Mouse (Mus musculus) hindbrain, embryonic 12.5 days (tissue): Measurements from ENCODE around the gene Mnt. TPM values are rescaled to one million over a fixed set of nuclear protein-coding genes. Genes with fewer than 3 reads are reported as not detected.

Experiments
- ATAC-seq: fragments of 200-750 bp; cut with Nextera tagmentation; 2 replicates; pipeline ENCODE4 v1.8.0; 2017; ENCODE audit warnings: moderate TSS enrichment; ENCODE audit not compliant: low FRiP score
- H3K27ac ChIP-seq: fragments of 300-500 bp; sonication (generic); 2 replicates; pipeline ENCODE4 v1.5.1; 2016; ENCODE audit warnings: mild to moderate bottlenecking
- H3K27me3 ChIP-seq: fragments of 300-500 bp; sonication (generic); 2 replicates; pipeline ENCODE4 v1.6.1; 2016; ENCODE audit warnings: mild to moderate bottlenecking
- H3K36me3 ChIP-seq: fragments of 300-500 bp; sonication (generic); 2 replicates; pipeline ENCODE4 v1.6.1; 2016; ENCODE audit warnings: mild to moderate bottlenecking
- H3K4me1 ChIP-seq: fragments of 300-500 bp; sonication (generic); 2 replicates; pipeline ENCODE4 v1.6.1; 2016
- H3K4me2 ChIP-seq: fragments of 300-500 bp; sonication (generic); replicated peaks from 2 replicates; pipeline ENCODE4 v1.6.1; 2016; ENCODE audit warnings: mild to moderate bottlenecking
- H3K4me3 ChIP-seq: fragments of 300-500 bp; sonication (generic); 2 replicates; pipeline ENCODE4 v1.5.1; 2016; ENCODE audit warnings: mild to moderate bottlenecking
- H3K9ac ChIP-seq: fragments of 300-500 bp; sonication (generic); 2 replicates; pipeline ENCODE4 v1.6.1; 2016; ENCODE audit warnings: mild to moderate bottlenecking, moderate library complexity
- H3K9me3 ChIP-seq: fragments of 300-500 bp; sonication (generic); replicated peaks from 2 replicates; pipeline ENCODE4 v1.6.1; 2016; ENCODE audit warnings: mild to moderate bottlenecking
- WGBS: fragments of 180-500 bp; shearing (Covaris S2); methylation state at CpG from one replicate; pipeline ENCODE4 v1.1.7; 2016; 5-methylcytosine and 5-hydroxymethylcytosine counted together
- polyA plus RNA-seq: library from polyadenylated mRNA; unstranded; fragments of >200 nt; fragmentation: Nextera tagmentation; extraction: Ambion mirVana; gene quantifications from 2 replicates; pipeline ENCODE4 v1.2.1, GENCODE M21; 2016

Gene Mnt
- polyA plus RNA-seq, 1 experiment from 2014 or later: 8.3 TPM

- 78% methylated on average over 7 of the region's 7 CpGs for WGBS
- H3K27ac ChIP-seq: no peak overlapping the region
- ATAC-seq: no peak
These were observed 7.8 kb upstream of the Mnt start for GRCm38 (mm10) chr11:74822746-74823440.

GRCm38 (mm10) chr11:74826151-74826550 lies 4.6 kb upstream of the Mnt start:
- Histone ChIP-seq H3K27ac (no peak overlapping the region), H3K9ac (no peak overlapping the region), H3K36me3 (no peaks in the 10 kb centered on the region), H3K27me3 (no peaks in the 10 kb centered on the region), H3K4me3 (no peak overlapping the region), H3K9me3 (no peaks in the 10 kb centered on the region), H3K4me2 (no peak overlapping the region), H3K4me1 (peaks cover 16% of the 10 kb centered on the region)
- WGBS: 62% methylated on average over 7 of the region's 7 CpGs
- ATAC-seq: no peak

More at GRCm38 (mm10) chr11:74822746-74823440, 7.8 kb upstream of the Mnt start:
- Histone ChIP-seq H3K4me1 (no peaks in the 10 kb centered on the region), H3K4me2 (no peak overlapping the region), H3K4me3 (no peak overlapping the region), H3K9me3 (no peaks in the 10 kb centered on the region), H3K27me3 (no peaks in the 10 kb centered on the region), H3K9ac (no peak overlapping the region), H3K36me3 (peaks cover 10% of the 10 kb centered on the region; the same call in 1 of the 2 replicates)

- Histone ChIP-seq H3K4me3 (no peak overlapping the region), H3K4me2 (no peak overlapping the region), H3K9ac (no peak overlapping the region), H3K27ac (no peak overlapping the region), H3K9me3 (no peaks in the 10 kb centered on the region), H3K27me3 (no peaks in the 10 kb centered on the region), H3K36me3 (no peaks in the 10 kb centered on the region), H3K4me1 (peaks cover 16% of the 10 kb centered on the region)
- WGBS: 87% methylated on average over 5 of the region's 5 CpGs
- no peak for ATAC-seq
These were observed 4.0 kb upstream of the Mnt start for GRCm38 (mm10) chr11:74826702-74827101.

GRCm38 (mm10) chr11:74827791-74828403 lies 2.8 kb upstream of the Mnt start:
- Histone ChIP-seq H3K4me3 (no peak overlapping the region), H3K36me3 (no peaks in the 10 kb centered on the region), H3K9me3 (no peaks in the 10 kb centered on the region), H3K9ac (no peak overlapping the region), H3K27me3 (no peaks in the 10 kb centered on the region), H3K4me2 (no peak overlapping the region), H3K4me1 (peaks cover 21% of the 10 kb centered on the region), H3K27ac (no peak overlapping the region)
- WGBS: 73% methylated on average over 7 of the region's 7 CpGs
- no peak for ATAC-seq

GRCm38 (mm10) chr11:74828404-74828931 lies 2.3 kb upstream of the Mnt start:
- no peaks in the 10 kb centered on the region for H3K9me3 ChIP-seq
- H3K27me3 ChIP-seq: no peaks in the 10 kb centered on the region
- no peak overlapping the region for H3K4me2 ChIP-seq
- 28% methylated on average over 2 of the region's 2 CpGs for WGBS
- no peak overlapping the region for H3K9ac ChIP-seq
- H3K4me1 ChIP-seq: peaks cover 27% of the 10 kb centered on the region
- no peak overlapping the region for H3K4me3 ChIP-seq
- H3K27ac ChIP-seq: no peak overlapping the region
- no peaks in the 10 kb centered on the region for H3K36me3 ChIP-seq
- no peak for ATAC-seq

- no peaks in the 10 kb centered on the region for H3K27me3 ChIP-seq
- H3K4me1 ChIP-seq: peaks cover 33% of the 10 kb centered on the region
- WGBS: 13% methylated on average over 11 of the region's 11 CpGs
- H3K4me2 ChIP-seq: peak overlapping the region; percentile 81
- H3K9me3 ChIP-seq: no peaks in the 10 kb centered on the region
- H3K27ac ChIP-seq: peak overlapping the region; percentile 95; the same call in 1 of the 2 replicates
- peak overlapping the region; percentile 95 for H3K4me3 ChIP-seq
- no peak overlapping the region for H3K9ac ChIP-seq
- H3K36me3 ChIP-seq: no peaks in the 10 kb centered on the region
- ATAC-seq: no peak
These were observed 1.7 kb upstream of the Mnt start for GRCm38 (mm10) chr11:74828965-74829550.

- peak overlapping the region; percentile 81 for H3K4me2 ChIP-seq
- H3K27ac ChIP-seq: peak overlapping the region; percentile 95
- WGBS: 1% methylated on average over 20 of the region's 20 CpGs
- peak overlapping the region; percentile 95 for H3K4me3 ChIP-seq
- peak overlapping the region; percentile 36; the same call in 1 of the 2 replicates for H3K9ac ChIP-seq
- H3K9me3 ChIP-seq: no peaks in the 10 kb centered on the region
- ATAC-seq: peak; percentile 48
- no peaks in the 10 kb centered on the region for H3K27me3 ChIP-seq
- peaks cover 39% of the 10 kb centered on the region for H3K4me1 ChIP-seq
- no peaks in the 10 kb centered on the region for H3K36me3 ChIP-seq
These were observed 908 bp upstream of the Mnt start for GRCm38 (mm10) chr11:74829812-74830211.

GRCm38 (mm10) chr11:74831191-74831605 lies 478 bp downstream of the Mnt start:
- Histone ChIP-seq H3K4me2 (peak overlapping the region; percentile 81), H3K9ac (peak overlapping the region; percentile 90), H3K36me3 (no peaks in the 10 kb centered on the region), H3K9me3 (no peaks in the 10 kb centered on the region), H3K27me3 (no peaks in the 10 kb centered on the region), H3K4me1 (peaks cover 49% of the 10 kb centered on the region), H3K4me3 (peak overlapping the region; percentile 95), H3K27ac (peak overlapping the region; percentile 95)
- under 1% methylated on average over 35 of the region's 35 CpGs for WGBS
- no peak for ATAC-seq

GRCm38 (mm10) chr11:74831606-74832451 lies 1.1 kb downstream of the Mnt start:
- Histone ChIP-seq H3K4me1 (peaks cover 53% of the 10 kb centered on the region), H3K36me3 (peaks cover 4% of the 10 kb centered on the region; the same call in 1 of the 2 replicates), H3K9ac (peak overlapping the region; percentile 90), H3K4me2 (peak overlapping the region; percentile 81), H3K27ac (peak overlapping the region; percentile 95), H3K9me3 (no peaks in the 10 kb centered on the region), H3K4me3 (peak overlapping the region; percentile 95), H3K27me3 (no peaks in the 10 kb centered on the region)
- peak; percentile 78 for ATAC-seq
- WGBS: under 1% methylated on average over 61 of the region's 61 CpGs

- ATAC-seq: no peak
These were observed 1.9 kb downstream of the Mnt start for GRCm38 (mm10) chr11:74832503-74833143.

More at GRCm38 (mm10) chr11:74832503-74833143, 1.9 kb downstream of the Mnt start:
- H3K27ac ChIP-seq: peak overlapping the region; percentile 95
- H3K4me1 ChIP-seq: peaks cover 61% of the 10 kb centered on the region
- H3K36me3 ChIP-seq: peaks cover 5% of the 10 kb centered on the region; the same call in 1 of the 2 replicates
- H3K4me3 ChIP-seq: peak overlapping the region; percentile 95
- peak overlapping the region; percentile 81 for H3K4me2 ChIP-seq
- under 1% methylated on average over 26 of the region's 26 CpGs for WGBS
- peak overlapping the region; percentile 69 for H3K9ac ChIP-seq
- no peaks in the 10 kb centered on the region for H3K9me3 ChIP-seq
- H3K27me3 ChIP-seq: no peaks in the 10 kb centered on the region
